In the genomic region with DNA sequence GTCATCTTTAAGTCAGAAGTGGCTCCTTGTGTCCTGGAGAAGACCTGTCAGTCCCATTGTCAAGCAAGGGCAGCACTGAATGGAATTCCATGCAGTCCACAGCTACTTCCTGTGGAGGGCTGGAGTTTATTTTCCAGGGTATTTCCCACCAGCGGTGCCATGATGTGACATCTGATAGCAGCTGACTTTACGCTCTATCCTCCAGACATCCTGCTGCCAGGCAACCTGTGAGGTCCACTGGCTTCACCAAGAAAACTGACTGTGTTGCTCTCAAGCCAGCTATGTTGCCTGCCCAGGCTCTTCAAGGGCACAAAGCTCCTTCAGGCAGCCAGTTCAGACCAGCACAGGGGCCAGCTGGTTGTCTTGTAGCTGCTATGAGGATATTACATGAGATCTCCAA, we compare ENCODE assay signal across 8 mouse cellular contexts.
A peak's percentile ranks its signal among the peaks of the same experiment; 100 is the strongest.
DNase-seq lines count a peak whose midpoint lies in the region; ATAC-seq and TF ChIP-seq lines count a peak whose summit lies in the region.

No protein-coding gene starts in this region.

- DNase-seq in liver, adult 2 months (ENCODE audit: extremely low read depth, low read depth, low spot score): no peak
- no peak for DNase-seq in liver, embryonic 11.5 days (ENCODE audit: low spot score)
- peak; percentile 24 for DNase-seq in embryonic facial prominence, embryonic 10.5 days (ENCODE audit: low spot score)
- no peak for DNase-seq in urinary bladder, postnatal 10 days (ENCODE audit: low spot score)
- no peak for DNase-seq in hindbrain, embryonic 11.5 days (ENCODE audit: low spot score)
- DNase-seq in adrenal gland, adult 18-20 months (ENCODE audit: low spot score in 2 of 2): no peak

- H3K27ac ChIP-seq in liver, adult 2 months (replicated peaks; ENCODE audit: insufficient read depth, low read depth, low read length): 0 out of 2 replicates have a peak overlapping the region, but pooled peaks have one; percentile 1
- no peak overlapping the region for H3K27ac ChIP-seq in liver, embryonic 11.5 days (ENCODE audit: low read depth, low read length)
- peak overlapping the region; percentile 61; the same call in 1 of the 2 replicates for H3K27ac ChIP-seq in embryonic facial prominence, embryonic 10.5 days (replicated peaks)
- H3K27ac ChIP-seq in kidney, embryonic 16.5 days (ENCODE audit: low read length): peak overlapping the region; percentile 72
- peak overlapping the region; percentile 83; the same call in 1 of the 2 replicates for H3K27ac ChIP-seq in stomach, embryonic 14.5 days (ENCODE audit: low read length)
- H3K27ac ChIP-seq in hindbrain, embryonic 11.5 days (ENCODE audit: low read depth, low read length): no peak overlapping the region

- no peaks in the 10 kb centered on the region for H3K9me3 ChIP-seq in liver, embryonic 11.5 days (ENCODE audit: control insufficient read depth, low read length)
- no peaks in the 10 kb centered on the region for H3K9me3 ChIP-seq in embryonic facial prominence, embryonic 10.5 days
- no peaks in the 10 kb centered on the region for H3K9me3 ChIP-seq in kidney, embryonic 16.5 days (ENCODE audit: low read length)
- H3K9me3 ChIP-seq in stomach, embryonic 14.5 days (ENCODE audit: control insufficient read depth, low read depth, low read length): no peaks in the 10 kb centered on the region
- H3K9me3 ChIP-seq in hindbrain, embryonic 11.5 days (ENCODE audit: control insufficient read depth, low read length): no peaks in the 10 kb centered on the region

- H3K4me3 ChIP-seq in liver, adult 2 months (ENCODE audit: insufficient read depth, low read depth, low read length): no peak overlapping the region
- no peak overlapping the region for H3K4me3 ChIP-seq in liver, embryonic 11.5 days (ENCODE audit: low read depth, low read length)
- H3K4me3 ChIP-seq in embryonic facial prominence, embryonic 10.5 days: no peak overlapping the region
- H3K4me3 ChIP-seq in kidney, embryonic 16.5 days (ENCODE audit: low read length): no peak overlapping the region
- no peak overlapping the region for H3K4me3 ChIP-seq in stomach, embryonic 14.5 days (ENCODE audit: low read depth, low read length)
- no peak overlapping the region for H3K4me3 ChIP-seq in hindbrain, embryonic 11.5 days (ENCODE audit: low read depth, low read length)

- no peak for TF ChIP-seq POLR2A in liver, adult 2 months (IDR thresholded peaks at IDR 0.05; ENCODE audit: extremely low read depth, insufficient read depth, low read length)

- no peak for TF ChIP-seq CTCF in liver, adult 2 months (IDR thresholded peaks at IDR 0.05; ENCODE audit: low read depth, low read length)

- no peaks in the 10 kb centered on the region for H3K36me3 ChIP-seq in liver, adult 2 months (ENCODE audit: control insufficient read depth, insufficient read depth, low read length)
- no peaks in the 10 kb centered on the region for H3K36me3 ChIP-seq in liver, embryonic 11.5 days (ENCODE audit: control insufficient read depth, insufficient read depth, low read length)
- no peaks in the 10 kb centered on the region for H3K36me3 ChIP-seq in embryonic facial prominence, embryonic 10.5 days (replicated peaks)
- H3K36me3 ChIP-seq in kidney, embryonic 16.5 days (ENCODE audit: insufficient read depth, low read length): no peaks in the 10 kb centered on the region
- H3K36me3 ChIP-seq in stomach, embryonic 14.5 days (ENCODE audit: control insufficient read depth, insufficient read depth, low read length): no peaks in the 10 kb centered on the region
- no peaks in the 10 kb centered on the region for H3K36me3 ChIP-seq in hindbrain, embryonic 11.5 days (ENCODE audit: control insufficient read depth, insufficient read depth, low read length)

- ATAC-seq in liver, embryonic 11.5 days (replicated peaks; ENCODE audit: low FRiP score): no peak
- peak; percentile 16; the same call in 1 of the 2 replicates for ATAC-seq in kidney, embryonic 16.5 days (ENCODE audit: low FRiP score, low TSS enrichment)
- ATAC-seq in stomach, embryonic 14.5 days (ENCODE audit: insufficient number of reproducible peaks, insufficient read depth, low FRiP score, low read depth): no peak
- ATAC-seq in hindbrain, embryonic 11.5 days (ENCODE audit: low FRiP score): no peak

- peaks cover 2% of the 10 kb centered on the region; the same call in 1 of the 2 replicates for H3K79me2 ChIP-seq in liver, adult 2 months (ENCODE audit: control insufficient read depth, insufficient read depth, low read length)

- H3K4me2 ChIP-seq in liver, embryonic 11.5 days: no peak overlapping the region
- H3K4me2 ChIP-seq in kidney, embryonic 16.5 days (replicated peaks; ENCODE audit: low read depth, low read length): no peak overlapping the region
- H3K4me2 ChIP-seq in stomach, embryonic 14.5 days (replicated peaks; ENCODE audit: low read depth, low read length): no peak overlapping the region
- H3K4me2 ChIP-seq in hindbrain, embryonic 11.5 days (replicated peaks; ENCODE audit: low read depth, low read length): no peak overlapping the region

- H3K4me1 ChIP-seq in liver, adult 2 months (ENCODE audit: control insufficient read depth, insufficient read depth, low read length): peaks cover 11% of the 10 kb centered on the region
- H3K4me1 ChIP-seq in liver, embryonic 11.5 days (replicated peaks; ENCODE audit: control insufficient read depth, insufficient read depth, low read length): peaks cover 22% of the 10 kb centered on the region
- H3K4me1 ChIP-seq in embryonic facial prominence, embryonic 10.5 days: peaks cover 38% of the 10 kb centered on the region
- H3K4me1 ChIP-seq in kidney, embryonic 16.5 days (ENCODE audit: insufficient read depth, low read length): peaks cover 44% of the 10 kb centered on the region
- H3K4me1 ChIP-seq in stomach, embryonic 14.5 days (ENCODE audit: control insufficient read depth, insufficient read depth, low read length): peaks cover 41% of the 10 kb centered on the region
- 0 out of 2 replicates have a peak, but pooled peaks cover 4% of the 10 kb centered on the region for H3K4me1 ChIP-seq in hindbrain, embryonic 11.5 days (replicated peaks; ENCODE audit: control insufficient read depth, insufficient read depth, low read length)

- no peaks in the 10 kb centered on the region for H3K27me3 ChIP-seq in liver, adult 2 months (ENCODE audit: control insufficient read depth, insufficient read depth, low read length)
- no peaks in the 10 kb centered on the region for H3K27me3 ChIP-seq in liver, embryonic 11.5 days (replicated peaks; ENCODE audit: control insufficient read depth, insufficient read depth, low read length)
- H3K27me3 ChIP-seq in embryonic facial prominence, embryonic 10.5 days (replicated peaks; ENCODE audit: low read depth, poor library complexity, severe bottlenecking): no peaks in the 10 kb centered on the region
- H3K27me3 ChIP-seq in kidney, embryonic 16.5 days (ENCODE audit: insufficient read depth, low read length): no peaks in the 10 kb centered on the region
- H3K27me3 ChIP-seq in stomach, embryonic 14.5 days (ENCODE audit: control insufficient read depth, insufficient read depth, low read length): no peaks in the 10 kb centered on the region
- H3K27me3 ChIP-seq in hindbrain, embryonic 11.5 days (ENCODE audit: control insufficient read depth, insufficient read depth, low read length): no peaks in the 10 kb centered on the region

- WGBS in liver, adult 2 months: 71% methylated on average over 2 of the region's 2 CpGs
- WGBS in liver, embryonic 11.5 days: 51% methylated on average over 2 of the region's 2 CpGs
- WGBS in embryonic facial prominence, embryonic 10.5 days: 31% methylated on average over 2 of the region's 2 CpGs
- 17% methylated on average over 2 of the region's 2 CpGs for WGBS in kidney, embryonic 16.5 days
- 45% methylated on average over 2 of the region's 2 CpGs for WGBS in stomach, embryonic 14.5 days
- 48% methylated on average over 2 of the region's 2 CpGs for WGBS in hindbrain, embryonic 11.5 days

- H3K9ac ChIP-seq in liver, adult 2 months (ENCODE audit: low read depth, low read length): no peak overlapping the region
- H3K9ac ChIP-seq in liver, embryonic 11.5 days (ENCODE audit: low read depth, low read length): no peak overlapping the region
- no peak overlapping the region for H3K9ac ChIP-seq in kidney, embryonic 16.5 days (replicated peaks; ENCODE audit: low read length)
- H3K9ac ChIP-seq in stomach, embryonic 14.5 days (replicated peaks; ENCODE audit: low read depth, low read length): no peak overlapping the region
- no peak overlapping the region for H3K9ac ChIP-seq in hindbrain, embryonic 11.5 days (ENCODE audit: low read depth, low read length)

Comparison
In these comparisons a context has a peak if more than half of its experiments do, and no peak if none do; other contexts are left out.
1. H3K27ac ChIP-seq: peak in liver, adult 2 months (single experiment), embryonic facial prominence, embryonic 10.5 days (single experiment), kidney, embryonic 16.5 days (single experiment) and stomach, embryonic 14.5 days (single experiment); none in liver, embryonic 11.5 days (single experiment) and hindbrain, embryonic 11.5 days (single experiment).